Mouse (Mus musculus): ENCODE measurements around the gene Fam180a.

Gene Fam180a

GRCm38 (mm10) chr6:35309406-35309805 is 16.5 kb downstream of the Fam180a start:
- DNase-seq (ENCODE audit: low read depth) = no peak

DNA sequence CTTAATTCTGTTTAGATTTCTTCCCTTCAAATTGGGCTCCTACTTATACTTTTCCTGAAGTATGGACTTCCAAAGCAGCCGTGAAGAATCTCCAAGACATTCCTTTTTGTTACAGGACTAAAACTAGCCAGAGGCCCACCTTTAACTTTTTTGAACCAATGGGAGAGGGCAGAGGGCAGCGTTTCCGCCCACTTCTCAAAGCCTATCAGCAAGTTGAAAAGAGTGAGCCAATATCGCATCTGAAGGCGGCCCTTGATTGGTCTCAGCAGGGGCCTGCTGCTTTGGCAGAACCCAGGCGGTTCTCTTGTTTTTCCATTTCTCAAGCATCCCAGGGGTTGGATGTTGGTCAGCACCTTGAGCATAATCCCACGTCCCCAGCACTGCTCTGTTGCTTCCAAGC is 17.9 kb downstream of the Fam180a start, which contains the start of gene Slc13a4:
Slc13a4 (minus strand) TSS at position 95 of the 400 bp plus-strand sequence.
- no peak for DNase-seq (ENCODE audit: low read depth)

- DNase-seq (ENCODE audit: low read depth) = no peak
Measured at GRCm38 (mm10) chr6:35307136-35307535, 18.8 kb downstream of the Fam180a start.

GRCm38 (mm10) chr6:35303355-35303900 is 22.5 kb downstream of the Fam180a start:
- DNase-seq (ENCODE audit: low read depth) = no peak

DNA sequence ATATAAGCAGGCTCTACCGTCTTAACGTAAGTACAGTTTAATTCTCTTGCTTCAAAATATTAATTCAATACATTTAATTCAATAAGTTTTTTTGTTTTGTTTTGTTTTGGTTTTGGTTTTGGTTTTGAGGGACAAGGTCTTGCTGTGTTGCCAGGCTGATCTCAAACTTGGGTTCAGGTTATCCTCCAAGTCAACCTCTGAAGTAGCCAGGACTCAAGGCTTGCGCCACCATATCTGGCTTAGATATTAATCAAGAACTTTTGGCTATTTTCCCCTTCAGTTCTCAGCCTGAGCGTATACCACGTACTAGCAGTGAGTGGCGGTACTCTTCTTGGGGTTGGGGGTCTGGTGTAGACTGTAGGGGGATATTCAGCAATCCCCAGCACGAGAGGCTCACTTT is 23.4 kb downstream of the Fam180a start:
- no peak for DNase-seq (ENCODE audit: low read depth)

- DNase-seq (ENCODE audit: low read depth) = no peak
Measured at GRCm38 (mm10) chr6:35298323-35298722, 27.6 kb downstream of the Fam180a start.

DNA sequence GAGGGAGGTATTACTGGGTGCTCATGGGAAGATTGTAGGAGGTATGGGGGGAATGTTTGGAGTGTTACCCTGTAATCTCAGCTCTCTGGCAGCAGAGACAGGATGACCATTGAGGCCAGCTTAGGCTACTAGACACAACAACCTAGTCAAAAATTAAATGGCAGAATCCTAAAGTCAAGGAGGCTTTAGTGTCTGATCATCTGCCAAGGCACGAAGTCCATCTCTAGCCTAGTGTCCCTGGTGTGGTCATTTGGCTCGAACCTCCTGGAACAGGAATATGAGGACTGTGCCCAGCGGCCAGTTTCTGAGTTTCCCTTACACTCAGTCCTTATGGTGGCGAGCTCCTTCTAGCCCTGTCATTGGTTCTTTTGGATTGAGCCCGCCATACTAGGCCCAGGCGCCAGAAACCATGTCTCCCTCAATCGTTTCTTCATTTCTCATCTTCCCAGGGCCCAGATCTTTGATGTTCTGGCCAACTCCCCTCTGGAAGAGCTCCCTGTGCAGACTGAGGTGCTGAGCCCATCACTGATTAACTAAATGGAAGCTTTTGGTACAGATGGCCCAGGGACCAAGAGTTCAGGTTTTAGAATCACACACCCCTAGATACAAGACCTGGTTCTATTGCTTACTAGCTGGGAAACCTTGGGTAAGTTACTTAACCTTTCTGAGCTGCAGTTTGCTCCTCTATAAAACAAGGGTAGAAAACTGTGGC is 28.3 kb downstream of the Fam180a start:
- no peak for DNase-seq (ENCODE audit: low read depth)

- DNase-seq (ENCODE audit: low read depth) = no peak
Measured at GRCm38 (mm10) chr6:35297001-35297400, 28.9 kb downstream of the Fam180a start.

DNA sequence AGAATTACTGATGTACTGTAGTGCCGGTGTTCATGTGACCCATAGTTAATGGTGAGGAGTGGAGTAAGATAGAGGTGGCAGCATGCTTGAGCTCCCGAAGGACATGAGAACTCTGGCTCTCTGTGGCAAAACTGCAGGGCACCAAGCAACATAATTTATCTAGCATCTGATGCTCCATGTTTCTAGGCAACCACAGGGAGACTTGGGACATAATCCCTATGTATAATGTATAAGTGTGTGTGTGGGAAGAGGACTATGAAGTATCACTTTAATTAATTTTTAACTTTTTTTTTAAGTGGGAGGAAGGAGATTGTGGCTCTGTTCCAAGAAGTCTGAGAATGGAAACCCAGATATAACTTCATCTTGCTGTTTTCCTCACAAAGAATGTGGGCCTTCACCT is 31.0 kb downstream of the Fam180a start:
- DNase-seq (ENCODE audit: low read depth) = no peak

DNA sequence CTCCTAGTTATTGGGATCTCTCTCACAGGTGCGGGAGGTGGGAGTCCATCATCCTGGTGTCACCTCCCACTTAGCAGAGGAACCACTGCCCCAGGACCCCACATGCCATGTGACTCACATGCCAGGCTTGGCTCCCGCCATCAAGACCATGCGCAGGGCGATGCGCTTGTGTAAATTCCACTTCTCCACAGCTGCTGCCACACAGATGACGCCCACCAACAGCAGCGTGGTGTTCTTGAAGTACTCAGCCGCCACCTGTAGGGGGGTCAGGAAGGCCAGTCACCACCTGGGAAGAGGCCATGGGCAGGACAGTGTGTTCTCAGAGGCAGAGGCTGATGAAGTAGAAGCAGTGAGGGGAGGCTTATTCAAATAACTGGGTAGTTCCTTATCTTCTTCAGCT is 36.3 kb downstream of the Fam180a start:
- DNase-seq (ENCODE audit: low read depth) = no peak

GRCm38 (mm10) chr6:35288920-35289319 is 37.0 kb downstream of the Fam180a start:
- no peak for DNase-seq (ENCODE audit: low read depth)

DNA sequence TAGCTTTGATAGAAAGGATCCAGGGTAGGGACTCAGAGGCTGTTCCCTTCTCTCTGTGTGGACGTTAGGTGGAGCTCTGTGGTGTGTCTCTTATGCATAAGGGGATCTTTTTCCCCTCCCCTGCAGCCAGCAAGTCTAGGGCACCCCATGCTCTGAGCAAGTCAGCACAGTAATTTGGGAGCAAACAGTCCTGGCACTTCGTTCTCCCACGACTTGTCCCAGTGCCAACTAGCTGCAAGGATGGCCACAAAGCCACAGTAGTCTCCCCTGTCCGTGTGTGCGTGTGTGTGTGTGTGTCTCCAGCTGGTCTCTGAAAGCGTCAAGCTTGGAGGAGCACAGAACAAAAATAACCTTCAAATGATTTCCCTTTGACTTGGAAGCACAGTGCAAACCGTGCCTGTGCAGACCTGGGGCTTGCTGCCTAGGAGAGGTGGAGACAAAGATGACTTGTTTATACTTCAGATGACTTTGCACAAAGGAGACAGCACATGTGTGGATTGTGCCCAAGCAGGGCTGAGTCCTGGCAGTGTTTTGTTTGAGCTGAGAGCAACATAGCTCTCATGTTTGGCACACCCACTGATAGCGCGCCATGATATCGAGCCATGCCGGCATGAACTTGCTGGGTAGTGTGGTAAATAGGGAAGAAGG is 37.7 kb downstream of the Fam180a start:
- DNase-seq (ENCODE audit: low read depth) = peak; percentile 8

DNA sequence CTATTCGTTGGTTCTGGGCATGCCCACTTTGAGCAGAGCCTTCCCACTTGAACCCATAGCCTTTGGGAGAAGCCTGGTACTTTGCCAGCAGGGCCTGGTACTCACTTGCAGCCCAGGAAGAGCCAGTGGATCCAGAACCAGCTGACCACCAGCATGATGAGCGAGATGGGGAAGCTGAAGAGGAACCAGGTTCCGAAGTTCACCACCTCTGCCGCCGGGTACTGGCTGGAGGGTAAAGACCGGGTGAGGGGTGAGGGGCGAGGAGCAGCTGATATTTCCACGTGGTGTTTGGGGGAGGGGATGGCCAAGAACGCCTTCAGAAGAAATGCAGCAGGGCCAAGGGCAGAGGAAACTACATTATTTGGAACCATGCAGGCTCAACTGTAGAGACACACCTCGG is 46.6 kb downstream of the Fam180a start:
- DNase-seq (ENCODE audit: low read depth) = no peak

DNA sequence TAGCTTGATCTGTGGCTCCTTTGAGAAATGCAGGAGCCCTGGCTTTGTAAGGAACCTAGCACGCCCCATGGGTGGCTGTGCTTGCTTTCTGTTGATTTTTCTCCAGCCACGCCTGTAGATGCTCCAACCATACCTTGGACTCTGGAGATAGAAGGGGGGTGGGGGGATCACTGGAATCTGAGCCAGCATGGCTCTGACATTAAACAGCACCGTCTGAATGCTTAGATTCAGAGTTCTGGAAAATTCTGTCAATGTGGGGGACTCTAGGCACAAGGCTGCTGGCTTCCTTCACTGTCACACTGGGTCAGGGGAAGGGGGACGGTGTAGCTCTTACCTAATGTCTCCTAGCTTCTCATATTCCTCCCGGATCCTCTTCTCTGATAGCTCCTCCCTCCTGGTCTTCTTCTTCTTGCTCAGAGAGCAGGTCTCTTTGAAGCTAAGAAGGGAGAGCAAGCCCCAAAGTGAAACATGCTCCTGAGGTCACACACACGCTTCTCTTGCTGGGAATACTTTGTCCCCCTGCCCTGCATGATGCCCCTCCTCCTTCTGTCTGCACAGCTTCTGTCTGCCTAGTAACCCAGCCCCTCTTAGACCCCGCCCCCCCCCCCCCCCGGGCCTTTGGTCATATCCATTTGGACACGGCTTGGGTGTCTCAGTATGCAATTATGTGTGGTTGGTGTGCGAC is 47.9 kb downstream of the Fam180a start:
- no peak for DNase-seq (ENCODE audit: low read depth)

- peak; percentile 69 for DNase-seq (ENCODE audit: low read depth)
Measured at GRCm38 (mm10) chr6:35273391-35274082, 52.4 kb downstream of the Fam180a start.

DNA sequence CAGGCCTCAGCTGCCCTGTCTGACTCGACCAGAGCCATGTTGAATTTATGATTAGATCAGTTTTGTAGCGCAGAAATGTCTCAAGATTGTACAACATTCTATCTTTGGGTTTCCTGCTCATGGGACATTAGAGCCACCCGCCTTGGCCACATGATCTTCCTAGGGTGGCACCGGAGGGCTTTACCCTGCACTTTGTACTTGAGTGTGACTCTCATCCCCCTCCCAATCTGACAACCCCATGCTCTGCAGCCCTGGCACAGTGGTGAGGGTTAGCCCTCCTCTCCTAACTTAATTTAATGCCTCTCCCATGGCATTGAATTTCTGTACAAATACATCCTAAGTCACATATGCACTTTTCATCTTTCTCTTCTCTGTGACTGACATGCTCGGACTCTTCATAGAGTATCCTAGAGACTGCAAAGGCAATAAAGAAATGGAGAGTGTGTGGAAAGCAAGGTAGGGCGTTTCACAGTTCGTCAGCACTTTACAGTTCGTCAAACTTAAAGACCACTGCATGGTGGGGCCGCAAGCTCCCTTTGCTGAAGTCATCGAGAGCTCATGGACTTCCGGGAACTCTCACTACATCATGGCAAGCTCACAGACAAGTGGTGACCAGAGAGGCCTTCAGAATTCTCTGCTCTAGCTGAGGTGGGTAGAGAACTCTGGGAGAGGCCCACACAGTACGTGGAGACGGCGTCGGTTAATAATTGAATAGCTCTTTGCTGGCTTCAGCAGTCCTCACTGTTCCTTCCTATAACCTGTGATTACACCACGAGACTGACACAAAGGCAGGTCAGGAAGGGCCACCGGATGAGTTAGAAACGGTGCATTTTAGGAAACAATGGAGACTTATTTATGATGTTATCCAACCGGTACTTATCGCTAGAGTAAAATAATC is 53.8 kb downstream of the Fam180a start:
- no peak for DNase-seq (ENCODE audit: low read depth)

- no peak for DNase-seq (ENCODE audit: low read depth)
Measured at GRCm38 (mm10) chr6:35271094-35271855, 54.7 kb downstream of the Fam180a start.

- no peak for DNase-seq (ENCODE audit: low read depth)
Measured at GRCm38 (mm10) chr6:35269643-35270042, 56.3 kb downstream of the Fam180a start.

GRCm38 (mm10) chr6:35268711-35269110 is 57.2 kb downstream of the Fam180a start:
- no peak for DNase-seq (ENCODE audit: low read depth)

- no peak for DNase-seq (ENCODE audit: low read depth)
Measured at GRCm38 (mm10) chr6:35265580-35266278, 60.2 kb downstream of the Fam180a start.

All from 416B (cell line).